Mouse (Mus musculus): ENCODE data around the gene Rsf1.

The Rsf1 gene

DNA sequence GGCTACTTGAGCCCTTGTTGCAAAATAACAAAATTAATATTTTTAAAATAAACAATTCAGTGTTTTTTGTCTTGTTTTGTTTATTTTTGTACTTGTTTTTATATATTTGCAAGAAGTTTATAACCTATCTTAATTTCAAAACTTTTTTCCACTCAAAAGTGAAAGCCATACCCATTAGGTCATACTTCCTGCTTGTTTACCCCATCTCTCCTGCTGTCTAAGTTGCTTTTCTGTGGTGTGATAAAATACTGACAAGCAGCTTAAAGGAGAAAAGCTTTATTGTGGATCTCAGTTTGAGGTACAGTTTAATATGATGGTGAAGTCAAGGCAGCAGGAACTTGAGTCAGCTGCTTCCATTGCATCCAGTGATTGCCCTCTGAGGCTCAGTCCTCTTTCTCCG is 53.2 kb downstream of the Rsf1 start:
- DNase-seq = no peak

GRCm38 (mm10) chr7:97645060-97645459 is 65.4 kb downstream of the Rsf1 start:
- DNase-seq = no peak

GRCm38 (mm10) chr7:97647656-97648055 is 68.0 kb downstream of the Rsf1 start:
- no peak for DNase-seq

DNA sequence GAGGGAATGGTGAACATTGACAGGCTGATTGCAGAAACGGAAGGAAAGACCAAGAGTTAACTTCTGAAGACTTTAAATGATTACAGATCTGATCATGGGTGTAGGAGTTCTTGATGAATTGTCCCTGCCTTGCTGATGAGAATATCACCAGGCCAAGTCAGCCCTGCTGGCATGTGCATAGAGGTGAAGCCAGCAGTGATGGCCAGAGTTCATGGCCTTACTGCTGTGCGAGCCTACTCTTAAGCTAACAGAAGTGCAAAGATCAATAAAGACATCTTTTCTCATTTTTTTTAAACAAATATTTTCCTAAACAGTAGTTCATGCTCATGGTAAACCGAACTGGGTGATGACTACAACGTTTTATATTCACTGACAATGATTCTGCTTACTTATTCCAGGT is 71.0 kb downstream of the Rsf1 start:
- DNase-seq = no peak

DNA sequence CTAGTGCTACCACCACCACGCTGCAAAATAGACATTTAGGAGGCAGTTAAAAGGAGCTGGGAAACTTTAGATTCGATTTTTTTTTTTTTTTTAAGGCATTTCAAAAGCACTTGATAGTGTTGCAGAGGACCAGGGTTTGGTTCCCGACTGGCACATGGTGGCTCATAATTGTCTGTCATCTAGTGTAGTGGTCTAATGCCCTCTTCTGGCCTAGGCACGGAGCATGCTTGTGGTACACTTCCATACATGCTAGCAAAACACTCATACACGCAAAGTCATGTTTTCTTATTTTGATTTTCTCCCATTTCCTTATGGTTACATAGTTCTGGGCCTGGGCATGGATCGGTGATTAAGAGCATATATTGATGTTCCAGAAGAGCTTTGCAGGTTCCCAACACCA is 76.5 kb downstream of the Rsf1 start:
- no peak for DNase-seq

DNA sequence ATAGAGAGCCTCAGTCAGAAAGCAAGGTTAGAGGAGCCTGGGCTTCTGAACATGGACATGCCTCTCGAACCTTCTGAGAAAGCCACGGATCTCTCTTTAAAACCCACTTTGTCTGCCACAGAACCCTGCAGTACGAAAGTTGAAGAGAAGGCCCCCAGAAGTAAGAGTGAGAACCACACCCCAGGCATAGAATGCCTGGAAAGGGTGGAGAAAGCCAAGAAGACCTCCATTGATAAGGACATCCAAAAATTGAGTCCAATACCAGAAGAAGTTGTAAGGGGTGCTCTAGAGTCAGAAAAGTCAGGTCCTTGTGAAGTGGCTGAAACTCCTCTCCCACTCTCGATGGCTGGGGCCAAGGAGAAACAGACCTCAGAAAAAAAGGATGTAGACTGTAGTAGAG is 81.9 kb downstream of the Rsf1 start:
- no peak for DNase-seq

DNA sequence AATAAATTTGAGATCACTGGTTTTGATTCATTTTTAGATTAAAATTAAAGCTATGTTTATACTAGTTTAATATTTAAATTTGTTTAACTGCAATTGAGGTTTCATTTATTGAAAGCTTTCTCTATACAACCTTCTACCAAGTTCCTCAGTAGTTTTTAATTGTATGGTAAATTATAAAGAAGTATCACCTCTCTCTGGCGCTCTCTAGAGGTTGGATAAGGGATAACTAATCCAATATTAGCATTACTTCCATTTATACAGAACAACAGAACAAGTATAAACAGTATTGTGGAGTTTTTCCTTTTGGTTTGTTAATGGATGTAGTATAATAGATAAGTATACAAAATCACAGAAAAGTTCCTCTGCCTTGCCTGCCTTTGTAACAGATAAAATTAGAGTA is 99.5 kb downstream of the Rsf1 start:
- no peak for DNase-seq

DNA sequence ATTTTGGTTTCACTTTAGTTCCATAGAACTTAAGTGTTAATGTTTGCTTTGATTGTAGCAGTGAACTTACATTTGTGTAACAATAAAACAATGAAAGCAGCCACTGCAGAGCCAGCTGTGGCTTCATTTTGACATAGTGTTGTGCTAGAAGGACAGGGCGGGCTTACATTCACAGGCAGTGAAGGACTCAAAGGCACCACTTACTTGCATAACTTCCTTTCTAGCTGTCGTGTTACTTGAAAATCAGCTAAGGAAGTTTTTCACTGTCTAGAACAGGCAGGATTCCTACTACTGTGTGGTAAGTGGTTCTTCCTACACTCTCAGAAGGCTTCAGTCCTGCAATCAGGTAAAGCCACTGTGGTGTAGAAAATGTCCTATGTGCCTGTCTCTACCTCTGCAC is 108.1 kb downstream of the Rsf1 start:
- no peak for DNase-seq

DNA sequence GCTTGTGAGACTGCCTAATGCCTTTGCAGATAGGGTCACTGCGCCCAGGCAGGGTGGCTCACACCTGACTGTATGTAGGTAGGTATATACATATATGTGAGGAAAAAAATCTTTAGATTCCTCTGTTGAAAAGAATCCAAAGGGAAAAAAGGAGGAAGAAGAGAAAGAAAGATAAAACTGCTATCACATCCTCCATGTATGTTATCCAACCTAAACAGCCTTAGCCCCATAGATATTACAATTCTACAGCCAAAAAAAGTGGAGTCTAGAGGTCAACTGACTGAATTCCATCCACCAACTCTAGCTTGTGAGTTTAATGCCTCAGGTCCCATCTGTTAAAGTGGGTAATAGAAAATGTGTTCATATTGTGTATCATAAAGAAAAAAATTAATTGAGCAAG is 115.8 kb downstream of the Rsf1 start:
- no peak for DNase-seq

GRCm38 (mm10) chr7:97696133-97696505 is 116.4 kb downstream of the Rsf1 start:
- DNase-seq = no peak

DNA sequence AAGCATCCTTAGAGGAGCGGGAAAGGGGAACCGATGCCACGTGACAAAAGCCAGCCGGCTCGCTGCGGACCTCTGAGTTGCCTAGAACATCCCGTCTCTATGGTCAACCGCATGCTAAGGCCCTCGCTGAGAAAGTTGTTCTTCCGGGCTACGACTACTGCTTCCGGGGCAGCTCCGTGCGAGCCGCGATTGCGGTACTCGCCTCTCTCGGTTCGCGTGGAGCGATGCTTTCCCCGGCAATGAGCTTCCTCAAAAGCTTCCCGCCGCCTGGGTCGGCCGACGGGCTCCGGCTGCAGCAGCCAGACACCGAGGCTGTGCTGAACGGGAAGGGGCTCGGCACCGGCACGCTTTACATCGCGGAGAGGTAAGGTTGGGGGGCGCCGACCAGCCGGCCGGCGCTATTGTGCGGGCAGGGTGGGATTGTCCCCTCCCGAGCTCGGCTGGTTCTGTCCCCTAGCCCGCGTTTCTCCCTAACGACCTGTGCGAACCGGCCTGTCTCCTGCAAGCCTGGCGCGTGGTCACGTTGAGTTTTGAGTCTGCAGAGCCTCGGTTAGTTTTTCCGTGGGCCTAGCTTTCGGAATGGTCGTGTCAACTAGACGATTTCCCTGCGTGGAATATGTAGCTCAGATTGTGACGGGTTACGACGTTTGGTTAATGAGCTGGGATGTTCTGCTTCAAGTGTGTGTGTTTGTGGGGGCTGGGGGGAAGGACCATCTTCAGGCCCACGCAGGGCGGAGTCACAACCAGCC is 117.0 kb downstream of the Rsf1 start, which contains the start of gene Clns1a:
TSS of gene Clns1a (plus strand) at position 129 of the 749 bp plus-strand sequence.
- peak; percentile 95 for DNase-seq

DNA sequence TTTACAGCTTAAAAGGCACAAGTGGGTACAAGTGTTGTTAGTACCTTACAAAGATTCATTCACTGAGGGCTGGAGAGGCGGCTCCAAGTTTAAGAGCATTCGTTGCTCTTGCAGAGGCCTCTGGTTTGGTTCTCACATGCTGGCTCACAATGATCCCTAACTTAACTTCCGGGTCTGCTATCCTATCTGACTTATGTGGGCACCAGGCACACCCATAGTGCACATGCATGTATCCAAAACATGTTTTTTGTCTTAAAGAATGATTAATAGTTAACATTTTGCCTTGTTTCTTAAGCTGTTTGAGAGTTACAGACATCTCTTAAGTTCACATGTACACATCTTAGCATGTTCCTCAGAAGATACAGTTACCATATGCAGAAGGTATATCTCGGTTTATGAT is 120.5 kb downstream of the Rsf1 start:
- DNase-seq = no peak

DNA sequence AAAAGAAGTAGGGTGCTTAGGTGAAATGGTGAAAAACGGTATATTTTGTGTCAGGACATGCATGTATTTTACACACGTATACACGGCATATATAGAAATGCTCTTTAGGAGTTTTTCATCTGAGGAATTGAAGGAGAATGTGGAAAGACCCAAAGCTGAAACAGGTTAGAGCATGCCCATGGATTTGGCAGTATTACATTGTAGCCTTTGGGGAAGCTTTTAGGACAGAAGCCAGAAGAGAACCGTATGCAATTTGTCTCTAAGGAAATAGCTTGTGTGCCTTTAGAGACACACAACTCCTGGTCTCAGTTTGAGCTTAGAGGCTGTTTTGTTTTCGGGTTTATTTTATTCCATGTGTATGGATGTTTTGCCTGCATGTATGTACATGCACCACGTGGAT is 121.4 kb downstream of the Rsf1 start:
- no peak for DNase-seq

DNA sequence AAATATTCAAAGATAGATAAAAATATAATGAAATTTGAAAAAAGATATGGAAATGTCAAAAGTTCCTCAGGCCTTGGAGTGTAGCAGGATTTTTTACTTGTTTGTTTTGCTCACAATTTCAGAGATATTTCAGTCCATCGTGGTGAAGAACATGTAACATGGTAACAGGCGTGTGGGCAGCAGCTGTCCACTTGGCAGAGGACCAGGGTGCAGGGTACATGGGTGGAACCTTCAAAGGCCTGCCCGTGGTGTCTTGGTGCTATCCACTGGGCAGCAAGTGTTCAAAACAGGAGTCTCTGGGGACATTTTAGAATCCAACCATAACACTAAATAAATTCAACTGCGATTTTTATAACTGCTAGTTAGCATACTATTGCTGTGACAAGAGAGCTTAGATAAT is 127.4 kb downstream of the Rsf1 start:
- no peak for DNase-seq

DNA sequence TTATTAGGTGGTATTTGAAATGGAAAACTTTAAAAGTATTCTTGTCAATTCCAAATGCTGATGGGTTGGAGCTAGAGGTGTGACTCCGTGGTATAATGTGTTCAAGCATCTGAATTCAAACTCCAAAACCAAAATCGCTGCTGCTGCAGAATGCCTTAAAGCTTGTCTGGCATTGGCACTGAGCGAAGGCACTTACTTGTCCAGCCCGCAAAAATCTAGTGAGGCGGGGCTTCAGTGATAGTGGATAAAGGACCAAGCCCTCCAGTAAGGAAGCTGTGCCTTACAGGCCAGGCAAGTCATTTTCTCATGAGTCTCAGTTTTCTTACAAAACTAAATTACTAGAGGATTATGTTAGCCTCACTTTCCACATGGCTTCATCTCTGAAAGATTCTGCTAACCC is 128.1 kb downstream of the Rsf1 start:
- DNase-seq = no peak

GRCm38 (mm10) chr7:97709204-97709603 is 129.5 kb downstream of the Rsf1 start:
- peak; percentile 68 for DNase-seq

- DNase-seq = no peak
Measured at GRCm38 (mm10) chr7:97714651-97715050, 135.0 kb downstream of the Rsf1 start.

GRCm38 (mm10) chr7:97717326-97717725 is 137.6 kb downstream of the Rsf1 start:
- DNase-seq = no peak

- DNase-seq = peak; percentile 54
Measured at GRCm38 (mm10) chr7:97719078-97719477, 139.4 kb downstream of the Rsf1 start.

DNA sequence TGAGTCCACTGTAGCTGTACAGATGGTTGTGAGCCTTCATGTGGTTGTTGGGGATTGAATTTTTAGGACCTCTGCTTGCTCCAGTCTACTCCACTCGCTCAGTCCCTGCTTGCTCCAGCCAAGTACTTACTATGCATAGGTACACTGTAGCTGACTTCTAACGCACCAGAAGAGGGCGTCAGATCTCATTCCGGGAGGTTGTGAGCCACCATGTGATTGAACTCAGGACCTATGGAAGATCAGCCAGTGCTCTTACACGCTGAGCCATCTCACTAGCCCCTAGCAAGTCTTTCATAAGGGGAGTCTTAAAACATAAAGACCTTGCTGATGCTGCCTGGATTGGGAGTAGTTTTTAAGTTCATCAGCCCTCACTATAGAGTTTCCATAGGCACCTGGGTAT is 140.4 kb downstream of the Rsf1 start:
- no peak for DNase-seq

GRCm38 (mm10) chr7:97722278-97722918 is 142.7 kb downstream of the Rsf1 start:
- no peak for DNase-seq

DNA sequence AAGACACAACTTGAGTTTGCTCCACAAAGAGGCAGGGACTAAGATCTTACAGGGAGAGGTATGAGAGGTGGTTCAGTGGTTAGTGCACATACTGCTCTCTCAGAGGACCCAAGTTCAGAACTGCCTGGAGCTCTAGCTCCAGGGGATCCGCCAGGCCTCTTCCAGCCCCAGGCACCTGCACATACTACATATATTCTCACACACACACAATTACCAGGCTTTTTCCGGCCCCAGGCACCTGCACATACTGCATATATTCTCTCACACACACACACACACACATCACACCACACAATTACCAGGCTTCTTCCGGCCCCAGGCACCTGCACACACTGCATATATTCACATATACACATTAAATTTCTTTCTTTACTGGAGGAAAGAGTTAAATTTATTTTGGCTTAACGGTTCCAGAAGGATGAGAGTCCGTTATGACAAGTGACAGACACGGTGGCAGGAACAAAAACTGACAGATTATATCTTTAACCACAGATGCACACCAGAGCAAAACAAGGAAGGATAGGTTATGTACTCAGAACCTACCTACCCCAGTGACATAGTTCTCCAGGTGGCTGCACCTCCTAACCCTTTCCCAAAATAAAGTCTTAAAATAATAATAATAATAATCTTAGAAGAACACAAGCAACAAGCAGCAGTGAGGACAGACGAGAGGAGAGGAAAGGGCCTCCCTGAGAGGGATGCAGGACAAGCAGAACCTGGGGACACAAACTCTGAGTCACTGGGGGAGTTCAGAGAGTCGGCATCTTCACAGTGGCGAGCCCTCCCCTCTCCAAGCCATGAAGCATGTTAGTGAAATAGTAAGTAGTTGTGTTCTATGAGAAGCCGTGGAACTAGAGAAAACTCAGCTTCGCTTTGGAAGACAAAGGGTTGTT is 144.2 kb downstream of the Rsf1 start:
- no peak for DNase-seq

DNA sequence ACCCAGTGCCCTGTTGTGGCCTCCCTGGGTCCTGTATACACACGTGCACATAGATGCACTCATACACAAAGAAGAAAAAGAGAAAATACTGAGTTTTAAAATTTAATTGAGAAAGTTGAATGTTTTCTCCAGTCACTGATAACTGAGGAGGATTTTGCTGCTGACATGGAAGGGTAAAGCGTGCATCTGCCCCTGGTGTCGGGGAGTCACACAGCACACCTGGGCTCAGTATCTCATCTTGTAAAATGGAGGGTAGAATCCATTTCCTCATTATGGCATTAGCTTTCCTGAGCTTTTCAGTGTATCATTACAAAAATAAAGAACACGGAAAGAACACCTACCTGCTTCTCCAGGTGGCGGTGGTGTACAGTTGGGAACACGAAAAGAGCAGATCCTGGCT is 145.7 kb downstream of the Rsf1 start:
- no peak for DNase-seq

GRCm38 (mm10) chr7:97726080-97726479 is 146.4 kb downstream of the Rsf1 start:
- no peak for DNase-seq
